10 mouse cellular contexts compared by ENCODE assay signal in the genomic region with DNA sequence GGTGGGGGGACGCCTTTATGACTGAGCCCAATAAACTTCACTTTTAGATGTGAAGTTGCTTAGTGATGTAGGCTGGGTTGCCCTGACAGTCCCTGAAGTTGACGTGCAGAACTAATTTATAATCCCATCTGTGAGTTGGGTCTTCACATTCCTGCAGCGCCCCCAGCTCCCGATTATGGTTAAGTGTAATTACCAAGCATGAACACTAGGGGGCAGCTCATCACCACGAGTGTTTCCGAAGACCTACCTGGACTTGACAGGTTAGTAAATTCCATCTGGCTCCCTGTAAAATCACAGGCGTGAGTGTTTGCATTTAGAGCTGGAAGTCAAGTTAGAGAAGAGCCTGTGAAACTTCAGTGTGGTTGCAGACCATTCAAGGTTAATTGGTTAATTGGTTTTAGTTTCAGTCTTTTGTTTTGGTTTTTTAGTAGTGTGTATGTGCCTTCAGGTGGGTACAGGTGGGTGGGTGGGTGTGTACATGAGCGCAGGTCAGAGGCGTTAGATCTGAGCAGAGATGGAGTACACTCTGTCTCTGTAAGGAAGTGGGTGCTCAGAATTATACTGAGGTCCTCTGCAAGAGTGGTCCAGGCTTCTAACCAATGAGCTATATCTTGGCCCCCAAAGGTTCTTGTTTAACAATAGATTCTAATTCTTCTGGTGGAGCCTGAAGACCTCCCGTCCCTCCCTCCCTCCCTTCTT. TPM values are rescaled to one million over a fixed set of nuclear protein-coding genes. Genes with fewer than 3 reads are reported as not detected.
DNase-seq lines count a peak whose midpoint lies in the region; ATAC-seq and TF ChIP-seq lines count a peak whose summit lies in the region.
"Had no signal": no experiment of that assay in that cellular context is flagged by ENCODE, and none has a peak within 500 bp of the region (broad histone marks: within the 10 kb centered on the region; RNA-seq: fewer than 3 reads in every experiment).

No protein-coding gene starts in this region.

- no peaks in the 10 kb centered on the region for H3K36me3 ChIP-seq in kidney, embryonic 15.5 days
- H3K36me3 ChIP-seq in hindbrain, embryonic 15.5 days, result no peaks in the 10 kb centered on the region
- no peaks in the 10 kb centered on the region for H3K36me3 ChIP-seq in liver, postnatal 0 days (replicated peaks; ENCODE audit: insufficient read depth, low read length)
- no peaks in the 10 kb centered on the region for H3K36me3 ChIP-seq in neural tube, embryonic 15.5 days
- H3K36me3 ChIP-seq: embryonic facial prominence, embryonic 13.5 days had no signal

- TF ChIP-seq EP300 in liver, postnatal 0 days (IDR thresholded peaks at IDR 0.05; ENCODE audit: low read depth), result no peak

- H3K4me2 ChIP-seq in kidney, embryonic 15.5 days, result no peak overlapping the region
- no peak overlapping the region for H3K4me2 ChIP-seq in hindbrain, embryonic 15.5 days
- H3K4me2 ChIP-seq in liver, postnatal 0 days (ENCODE audit: low read depth, low read length), result peak overlapping the region; percentile 13; the same call in 1 of the 2 replicates
- no peak overlapping the region for H3K4me2 ChIP-seq in neural tube, embryonic 15.5 days
- H3K4me2 ChIP-seq: embryonic facial prominence, embryonic 13.5 days had no signal

- no peak overlapping the region for H3K4me3 ChIP-seq in kidney, embryonic 15.5 days (replicated peaks)
- no peak overlapping the region for H3K4me3 ChIP-seq in hindbrain, embryonic 15.5 days
- no peak overlapping the region for H3K4me3 ChIP-seq in liver, postnatal 0 days (ENCODE audit: low read depth, low read length)
- H3K4me3 ChIP-seq in neural tube, embryonic 15.5 days (replicated peaks), result no peak overlapping the region
- H3K4me3 ChIP-seq: embryonic facial prominence, embryonic 13.5 days had no signal

- TF ChIP-seq CTCF in liver, postnatal 0 days (IDR thresholded peaks at IDR 0.05; ENCODE audit: low read depth), result peak; percentile 89

- H3K9me3 ChIP-seq in kidney, embryonic 15.5 days (replicated peaks), result peaks cover 3% of the 10 kb centered on the region; the same call in 1 of the 2 replicates
- H3K9me3 ChIP-seq in hindbrain, embryonic 15.5 days, result no peaks in the 10 kb centered on the region
- H3K9me3 ChIP-seq in liver, postnatal 0 days (ENCODE audit: low read length), result no peaks in the 10 kb centered on the region
- no peaks in the 10 kb centered on the region for H3K9me3 ChIP-seq in neural tube, embryonic 15.5 days (replicated peaks)
- H3K9me3 ChIP-seq: embryonic facial prominence, embryonic 13.5 days had no signal

- 19% methylated on average over 10 of the region's 10 CpGs for WGBS in kidney, embryonic 15.5 days
- WGBS in hindbrain, embryonic 15.5 days, result 23% methylated on average over 10 of the region's 10 CpGs
- WGBS in liver, postnatal 0 days (ENCODE audit: insufficient replicate concordance), result 15% methylated on average over 10 of the region's 10 CpGs
- 20% methylated on average over 10 of the region's 10 CpGs for WGBS in neural tube, embryonic 15.5 days

- no peaks in the 10 kb centered on the region for H3K27me3 ChIP-seq in kidney, embryonic 15.5 days
- no peaks in the 10 kb centered on the region for H3K27me3 ChIP-seq in hindbrain, embryonic 15.5 days
- no peaks in the 10 kb centered on the region for H3K27me3 ChIP-seq in liver, postnatal 0 days (ENCODE audit: insufficient read depth, low read length)
- H3K27me3 ChIP-seq in neural tube, embryonic 15.5 days (replicated peaks), result no peaks in the 10 kb centered on the region
- H3K27me3 ChIP-seq: embryonic facial prominence, embryonic 13.5 days had no signal

- peak; percentile 32 for DNase-seq in kidney, adult 11 months
- DNase-seq in MN1 (ENCODE audit: low spot score), result peak; percentile 60
- peak; percentile 43 to 63 for DNase-seq in cerebellum, postnatal 36 days
- DNase-seq in liver, postnatal 0 days, result peak; percentile 58

- ATAC-seq in kidney, embryonic 15.5 days (replicated peaks; ENCODE audit: low FRiP score), result no peak
- peak; percentile 60; the same call in 1 of the 2 replicates for ATAC-seq in hindbrain, embryonic 15.5 days (ENCODE audit: low FRiP score, low read depth)
- ATAC-seq in liver, postnatal 0 days, result no peak
- ATAC-seq in neural tube, embryonic 15.5 days (ENCODE audit: low FRiP score), result 0 out of 2 replicates have a peak, but pooled peaks have one; percentile 5
- ATAC-seq in megakaryocyte-erythroid progenitor cell, adult 5-6 weeks (replicated peaks; ENCODE audit: low FRiP score, low TSS enrichment, poor library complexity, severe bottlenecking), result no peak

- H3K4me1 ChIP-seq in kidney, embryonic 15.5 days, result 0 out of 2 replicates have a peak, but pooled peaks cover 8% of the 10 kb centered on the region
- peaks cover 4% of the 10 kb centered on the region; the same call in 1 of the 2 replicates for H3K4me1 ChIP-seq in hindbrain, embryonic 15.5 days (replicated peaks)
- no peaks in the 10 kb centered on the region for H3K4me1 ChIP-seq in liver, postnatal 0 days (ENCODE audit: insufficient read depth)
- no peaks in the 10 kb centered on the region; the same call in 1 of the 2 replicates for H3K4me1 ChIP-seq in neural tube, embryonic 15.5 days
- H3K4me1 ChIP-seq: embryonic facial prominence, embryonic 13.5 days had no signal

- H3K27ac ChIP-seq in kidney, embryonic 15.5 days, result no peak overlapping the region
- no peak overlapping the region for H3K27ac ChIP-seq in hindbrain, embryonic 15.5 days (replicated peaks)
- no peak overlapping the region for H3K27ac ChIP-seq in liver, postnatal 0 days (ENCODE audit: low read depth)
- no peak overlapping the region for H3K27ac ChIP-seq in neural tube, embryonic 15.5 days (replicated peaks)
- H3K27ac ChIP-seq: embryonic facial prominence, embryonic 13.5 days had no signal

- no peak overlapping the region for H3K9ac ChIP-seq in kidney, embryonic 15.5 days
- no peak overlapping the region for H3K9ac ChIP-seq in hindbrain, embryonic 15.5 days
- no peak overlapping the region for H3K9ac ChIP-seq in liver, postnatal 0 days (replicated peaks)
- H3K9ac ChIP-seq in neural tube, embryonic 15.5 days (replicated peaks), result no peak overlapping the region
- H3K9ac ChIP-seq: embryonic facial prominence, embryonic 13.5 days had no signal

RNA-seq across cellular contexts. Expression of a gene that starts 15.0 kb away (rescaled TPM):
- 16.8 and 18.2 TPM in 2 replicates for polyA plus RNA-seq in kidney, embryonic 15.5 days (2015; fragmentation: Nextera tagmentation; extraction: Ambion mirVana)
- 33.0 and 33.8 TPM in 2 replicates for polyA plus RNA-seq in hindbrain, embryonic 15.5 days (2015; fragmentation: Nextera tagmentation; extraction: Ambion mirVana)
- 2.4 and 2.7 TPM in 2 replicates for polyA plus RNA-seq in liver, postnatal 0 days (2015; fragmentation: Nextera tagmentation; extraction: Ambion mirVana)
- 26.0 and 27.4 TPM in 2 replicates for polyA plus RNA-seq in neural tube, embryonic 15.5 days (2015; fragmentation: Nextera tagmentation; extraction: Ambion mirVana)
- total RNA-seq in megakaryocyte-erythroid progenitor cell, adult 5-6 weeks (2014; fragmentation: Nextera tagmentation), result 11.1 and 14.3 TPM in 2 replicates
- total RNA-seq in megakaryocyte-erythroid progenitor cell, adult 5-6 weeks (2017), result 8.0 and 8.6 TPM in 2 replicates

RNA-seq across cellular contexts. Expression of a gene that starts 45.8 kb away (rescaled TPM):
- polyA plus RNA-seq in kidney, embryonic 15.5 days (2015; fragmentation: Nextera tagmentation; extraction: Ambion mirVana), result not detected in 2 replicates
- not detected in 2 replicates for polyA plus RNA-seq in hindbrain, embryonic 15.5 days (2015; fragmentation: Nextera tagmentation; extraction: Ambion mirVana)
- not detected in 2 replicates for polyA plus RNA-seq in liver, postnatal 0 days (2015; fragmentation: Nextera tagmentation; extraction: Ambion mirVana)
- 0.13 TPM in 1 of 2 replicates, not detected in the other for polyA plus RNA-seq in neural tube, embryonic 15.5 days (2015; fragmentation: Nextera tagmentation; extraction: Ambion mirVana)
- not detected in 2 replicates for total RNA-seq in megakaryocyte-erythroid progenitor cell, adult 5-6 weeks (2014; fragmentation: Nextera tagmentation)
- total RNA-seq in megakaryocyte-erythroid progenitor cell, adult 5-6 weeks (2017), result not detected in 2 replicates
- polyA plus RNA-seq: embryonic facial prominence, embryonic 13.5 days; liver, embryonic 16.5 days had no signal

Comparison
In these comparisons a context has a peak if more than half of its experiments do, and no peak if none do; other contexts are left out.
1. ATAC-seq: peak in hindbrain, embryonic 15.5 days (single experiment) and neural tube, embryonic 15.5 days (single experiment); none in kidney, embryonic 15.5 days (single experiment), liver, postnatal 0 days (single experiment) and megakaryocyte-erythroid progenitor cell, adult 5-6 weeks (single experiment).
2. Peak in every context shown above with its lines, with median percentiles within 50 percentile points of each other: DNase-seq.